Mouse (Mus musculus) neural tube, embryonic 10.5 days (tissue): ENCODE results near the gene Nlrp1a.

ENCODE experiments used
- DNase-seq: peaks from one replicate; pipeline ENCODE4 v3.0.0-alpha.2; 2017; ENCODE audit warnings: low spot score; ENCODE audit errors: extremely low spot score

Gene Nlrp1a

GRCm38 (mm10) chr11:71144661-71145060 is at the start of gene Nlrp1a:
TSS of gene Nlrp1a (minus strand) at chr11:71144704.
- no peak for DNase-seq

GRCm38 (mm10) chr11:71169633-71170032 is 25.1 kb upstream of the Nlrp1a start:
- no peak for DNase-seq

- DNase-seq, result no peak
Measured at GRCm38 (mm10) chr11:71164139-71164538, 19.6 kb upstream of the Nlrp1a start.

- DNase-seq, result no peak
Measured at GRCm38 (mm10) chr11:71159439-71160136, 15.1 kb upstream of the Nlrp1a start.

GRCm38 (mm10) chr11:71155272-71155671 is 10.8 kb upstream of the Nlrp1a start:
- no peak for DNase-seq

- no peak for DNase-seq
Measured at GRCm38 (mm10) chr11:71142031-71142430, 2.5 kb downstream of the Nlrp1a start.

GRCm38 (mm10) chr11:71107128-71107527 is 37.4 kb downstream of the Nlrp1a start:
- DNase-seq, result no peak

- no peak for DNase-seq
Measured at GRCm38 (mm10) chr11:71106261-71107021, 38.1 kb downstream of the Nlrp1a start.

- no peak for DNase-seq
Measured at GRCm38 (mm10) chr11:71103931-71104330, 40.6 kb downstream of the Nlrp1a start.

- DNase-seq, result no peak
Measured at GRCm38 (mm10) chr11:71076342-71076741, 68.2 kb downstream of the Nlrp1a start.

GRCm38 (mm10) chr11:71052554-71052953 is 92.0 kb downstream of the Nlrp1a start:
- DNase-seq, result no peak
